Mouse (Mus musculus): ENCODE data around the gene Nomo1.

The Nomo1 gene

DNA sequence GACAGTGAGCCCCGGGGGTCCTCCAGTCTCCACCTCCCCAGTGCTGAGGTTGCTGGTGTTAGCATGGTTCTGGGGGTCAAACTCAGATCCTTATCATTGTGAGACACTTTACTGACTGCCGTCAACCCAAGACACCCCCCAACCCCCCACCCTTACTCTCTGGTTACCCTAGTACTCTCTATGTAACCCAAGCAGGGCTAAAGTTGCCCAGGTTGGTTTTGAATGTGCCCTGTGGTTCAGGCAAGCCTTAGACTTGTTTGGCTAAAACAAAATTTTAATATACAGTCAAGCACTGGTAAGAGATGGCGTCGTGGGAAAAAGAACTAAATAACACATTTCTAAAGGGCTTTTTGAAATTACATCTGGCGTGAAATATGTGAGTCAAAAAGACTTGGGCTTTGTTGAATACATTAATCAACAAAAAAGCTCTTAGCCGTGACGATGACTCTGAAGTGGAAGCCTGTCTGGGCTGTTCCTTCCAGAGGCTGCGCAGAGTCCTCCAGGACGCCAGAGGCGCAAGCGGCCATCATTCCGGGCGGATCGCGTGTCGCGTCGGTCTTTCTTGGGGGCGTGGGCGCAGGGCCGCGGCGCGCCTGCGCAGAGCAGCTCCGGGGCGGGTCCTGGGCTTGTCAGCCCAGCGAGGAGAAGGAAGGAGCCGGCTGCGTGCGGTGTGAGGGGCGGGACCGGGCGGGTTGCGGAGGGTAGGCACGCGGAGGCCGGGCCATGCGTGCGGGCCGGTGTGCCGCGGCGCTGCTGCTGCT, at the start of gene Nomo1:
TSS of gene Nomo1 (plus strand) at position 590 of the 761 bp plus-strand sequence.
- DNase-seq (ENCODE audit: low spot score) = peak; percentile 92

DNA sequence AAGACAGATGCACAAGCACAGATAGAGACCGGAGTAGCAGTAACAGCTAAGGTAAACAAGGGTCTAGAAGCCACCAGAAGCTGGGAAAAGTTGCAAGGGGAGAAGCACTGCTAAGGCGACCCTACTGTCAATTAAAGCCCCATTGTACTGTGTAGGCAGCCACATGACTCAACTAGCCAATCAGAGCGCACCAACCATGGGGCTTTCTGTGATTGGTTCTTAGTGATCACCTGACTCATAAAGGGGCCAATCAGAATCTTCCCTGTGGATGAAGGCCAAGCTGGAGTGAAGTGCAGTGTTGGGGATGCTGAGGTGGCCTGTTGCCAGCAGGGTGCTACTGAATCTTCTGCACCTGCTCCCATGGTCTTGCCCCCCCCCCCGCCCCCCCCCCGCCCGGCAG, 46.6 kb upstream of the Nomo1 start:
- DNase-seq (ENCODE audit: low spot score) = no peak

DNA sequence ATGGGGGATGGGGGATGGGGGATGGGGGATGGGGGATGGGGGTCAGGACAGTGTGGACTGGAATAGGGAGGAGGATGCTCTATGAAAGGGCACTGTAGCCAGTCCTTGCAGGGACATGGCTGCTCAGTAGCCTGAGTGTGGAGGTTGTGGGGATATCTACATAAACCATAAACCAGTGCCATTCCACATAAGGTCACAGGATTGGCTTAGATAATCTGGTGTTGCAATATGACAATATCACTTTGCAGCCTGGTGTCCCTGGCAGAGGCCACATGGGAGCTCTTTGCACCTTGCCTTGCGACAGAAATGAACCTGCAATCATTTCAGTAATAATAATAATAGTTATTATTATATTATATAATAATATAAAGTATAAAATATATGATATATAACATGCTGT, 45.2 kb upstream of the Nomo1 start:
- DNase-seq (ENCODE audit: low spot score) = no peak

DNA sequence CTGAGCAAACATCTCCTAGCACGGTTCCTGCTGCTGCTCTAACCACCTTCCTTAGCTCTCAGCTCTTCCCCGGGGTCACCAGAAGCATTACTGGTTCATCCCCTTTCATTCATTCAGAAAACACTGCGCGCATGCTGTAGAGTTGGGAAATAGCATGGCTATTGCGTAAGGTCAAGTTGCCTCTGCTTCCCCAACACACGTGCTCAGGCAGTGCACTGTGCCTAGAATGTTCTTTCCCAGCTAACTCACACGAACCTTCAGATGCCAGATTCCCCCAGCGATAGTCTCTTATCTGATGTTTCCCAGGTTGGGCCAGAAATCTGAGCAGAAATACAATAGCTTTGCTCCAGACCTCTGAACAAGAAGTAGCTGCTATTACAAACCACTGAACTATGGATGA, 41.0 kb upstream of the Nomo1 start:
- no peak for DNase-seq (ENCODE audit: low spot score)

DNA sequence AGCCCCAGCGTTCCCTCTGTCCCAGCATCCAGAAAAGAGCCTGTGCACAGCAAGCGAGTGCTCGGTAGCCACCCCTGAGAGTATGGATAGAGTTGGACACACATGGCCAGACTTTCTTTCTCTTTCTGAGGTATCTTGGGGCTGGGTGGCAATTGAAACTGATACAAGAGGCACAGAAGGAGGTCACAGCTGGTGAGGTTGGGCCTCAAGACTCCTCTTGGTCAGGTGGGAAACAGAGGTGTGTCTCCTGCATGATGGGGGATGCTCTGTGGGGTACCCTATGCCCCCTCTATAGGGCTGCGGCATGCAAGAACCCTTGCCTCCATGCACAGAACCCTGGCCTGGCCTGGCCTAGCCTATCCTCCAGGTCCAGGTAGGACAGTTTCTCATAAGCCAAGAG, 32.9 kb upstream of the Nomo1 start:
- no peak for DNase-seq (ENCODE audit: low spot score)

DNA sequence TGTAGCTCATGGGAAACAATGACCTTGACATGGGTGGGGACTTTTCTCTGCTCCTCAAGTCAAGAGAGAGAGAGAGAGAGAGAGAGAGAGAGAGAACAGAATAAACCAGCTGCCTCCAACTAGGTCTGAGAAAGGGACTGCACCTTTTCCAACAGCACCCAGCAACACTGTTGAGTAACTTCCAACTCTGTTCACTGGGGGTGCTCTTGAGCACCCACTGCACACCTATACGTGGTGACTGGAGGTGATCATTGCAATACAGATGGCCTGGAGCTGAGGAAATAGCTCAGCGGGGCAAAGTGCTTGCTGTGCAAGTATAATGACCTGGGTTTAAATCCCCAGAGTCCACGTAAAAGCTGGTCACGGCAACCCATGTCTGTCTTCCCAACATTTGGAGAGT, 30.8 kb upstream of the Nomo1 start:
- no peak for DNase-seq (ENCODE audit: low spot score)

DNA sequence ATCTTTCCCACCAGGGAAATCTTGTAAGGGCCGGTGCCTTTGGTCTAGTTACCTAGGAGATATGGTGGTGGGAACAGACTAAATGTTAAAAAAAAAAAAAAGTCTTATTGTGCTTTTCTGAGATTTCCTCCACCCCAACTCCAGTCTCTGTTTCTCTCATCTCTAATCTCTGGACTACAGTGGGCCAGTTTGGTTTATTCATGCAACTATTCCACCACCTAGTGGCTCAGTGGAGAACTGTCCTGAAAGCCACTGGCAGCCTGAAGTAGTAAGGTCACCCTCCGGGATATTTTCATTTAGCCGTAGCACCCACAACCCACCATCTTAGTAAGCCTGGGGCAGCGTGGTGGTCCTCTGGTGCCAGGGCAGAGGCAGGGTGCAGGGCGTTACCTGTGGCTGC, 23.9 kb upstream of the Nomo1 start:
- no peak for DNase-seq (ENCODE audit: low spot score)

DNA sequence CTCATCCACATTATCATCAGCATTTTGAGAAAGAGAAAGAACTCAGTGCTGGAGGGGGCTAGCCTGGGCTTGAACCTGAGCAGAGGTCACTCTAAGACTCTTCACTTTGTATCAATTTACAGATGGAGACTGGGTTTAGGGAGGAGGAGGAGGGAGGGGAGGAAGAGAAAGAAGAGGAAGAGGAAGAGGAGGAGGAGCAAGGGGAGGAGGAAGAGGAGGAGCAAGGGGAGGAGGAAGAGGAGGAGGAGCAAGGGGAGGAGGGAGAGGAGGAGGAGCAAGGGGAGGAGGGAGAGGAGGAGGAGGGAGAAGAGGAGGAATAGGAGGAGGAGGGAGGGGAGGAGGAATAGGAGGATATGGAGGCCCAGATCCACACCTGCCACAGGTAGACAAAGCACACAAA, 21.4 kb upstream of the Nomo1 start:
- no peak for DNase-seq (ENCODE audit: low spot score)

DNA sequence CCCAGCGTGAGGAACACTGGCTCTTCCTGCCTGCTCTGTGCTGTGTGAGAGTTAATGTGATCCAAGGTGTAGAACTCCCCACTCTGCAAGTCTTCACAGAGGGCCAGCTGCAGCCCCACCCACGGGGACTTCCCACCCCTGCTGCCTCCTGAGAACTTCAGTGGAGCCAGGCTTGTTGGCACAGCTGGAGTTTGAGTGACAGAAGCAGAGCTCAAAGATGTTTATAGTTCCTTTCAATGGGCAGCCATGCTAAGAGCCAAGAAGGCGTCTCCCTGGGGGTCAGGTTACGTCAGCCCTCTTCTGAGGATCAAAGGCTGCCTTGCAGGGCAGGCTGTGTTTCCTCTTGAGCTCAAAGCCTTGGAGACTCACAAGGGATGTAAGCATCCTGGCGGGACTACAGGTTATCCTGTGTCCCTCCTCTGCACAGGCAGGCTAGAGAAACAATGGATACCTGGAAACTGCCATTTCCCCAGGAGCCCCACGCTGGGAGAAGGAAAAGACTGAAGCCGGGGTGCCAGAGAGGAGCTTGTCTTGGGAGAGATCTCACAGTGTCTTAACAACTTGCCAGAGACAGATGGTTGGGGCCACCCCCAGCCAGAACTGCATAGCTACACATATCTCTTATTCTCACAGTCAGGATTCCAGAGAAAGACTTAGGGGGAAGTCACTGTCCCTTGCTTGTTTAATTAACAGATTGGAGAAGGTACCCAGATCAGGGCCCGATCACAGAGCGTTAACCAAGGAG, 20.1 kb upstream of the Nomo1 start:
- no peak for DNase-seq (ENCODE audit: low spot score)

DNA sequence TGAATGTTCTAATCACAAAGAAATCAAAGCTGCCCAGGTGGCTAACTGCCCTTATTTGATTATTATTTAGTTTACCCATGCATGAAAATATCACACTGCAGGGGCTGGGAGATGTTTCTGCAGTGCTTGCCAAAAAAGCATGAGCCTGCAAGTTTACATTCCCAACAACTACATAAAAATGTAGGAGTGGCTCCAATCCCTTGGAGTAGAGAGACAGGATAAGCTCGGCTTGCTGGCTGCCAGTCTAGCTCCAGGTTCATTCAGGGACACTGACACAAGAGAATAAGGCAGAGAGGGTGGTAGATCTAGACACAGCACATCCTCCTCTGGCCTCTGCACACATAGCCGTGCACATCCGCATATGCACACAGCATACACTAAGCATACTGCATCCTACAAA, 13.9 kb upstream of the Nomo1 start:
- no peak for DNase-seq (ENCODE audit: low spot score)

DNA sequence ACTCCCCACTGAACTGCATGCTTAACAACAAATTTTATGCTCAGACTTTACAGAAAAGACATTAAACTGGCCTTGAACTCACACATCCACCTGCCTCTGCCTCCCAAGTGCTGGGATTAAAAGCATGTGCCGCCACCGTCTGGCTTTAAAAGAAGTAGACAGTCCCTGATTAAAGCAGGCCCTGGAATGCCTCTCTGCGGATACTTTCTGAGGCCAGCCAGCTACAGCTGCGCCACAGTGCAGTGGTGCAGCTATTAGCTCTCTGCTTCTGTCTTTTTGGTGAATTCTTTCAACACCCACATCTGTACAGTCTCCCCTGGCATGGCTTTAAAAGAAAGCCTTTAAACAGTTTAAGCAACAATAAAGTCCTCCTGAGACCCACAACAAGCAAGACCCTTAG, 11.5 kb upstream of the Nomo1 start:
- no peak for DNase-seq (ENCODE audit: low spot score)

DNA sequence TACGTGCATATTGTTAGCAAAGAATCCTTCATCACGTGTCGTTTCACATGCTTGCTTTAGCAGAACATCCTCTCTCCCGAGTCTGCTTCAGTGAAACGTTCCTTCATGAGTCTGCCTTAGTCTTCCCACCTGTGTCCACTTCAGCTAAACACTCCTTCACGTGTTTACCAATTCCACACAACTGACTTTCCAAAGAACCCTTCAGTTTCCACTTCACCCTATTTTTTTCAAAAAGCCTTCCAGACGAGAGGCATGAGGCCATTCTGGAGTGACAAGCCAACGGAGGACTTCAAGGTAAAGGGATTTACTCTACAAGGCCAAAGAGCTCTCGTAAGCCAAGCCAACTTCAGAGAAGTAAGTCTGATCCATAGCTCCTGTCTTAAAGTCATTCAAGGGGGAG, 8.1 kb upstream of the Nomo1 start:
- no peak for DNase-seq (ENCODE audit: low spot score)

DNA sequence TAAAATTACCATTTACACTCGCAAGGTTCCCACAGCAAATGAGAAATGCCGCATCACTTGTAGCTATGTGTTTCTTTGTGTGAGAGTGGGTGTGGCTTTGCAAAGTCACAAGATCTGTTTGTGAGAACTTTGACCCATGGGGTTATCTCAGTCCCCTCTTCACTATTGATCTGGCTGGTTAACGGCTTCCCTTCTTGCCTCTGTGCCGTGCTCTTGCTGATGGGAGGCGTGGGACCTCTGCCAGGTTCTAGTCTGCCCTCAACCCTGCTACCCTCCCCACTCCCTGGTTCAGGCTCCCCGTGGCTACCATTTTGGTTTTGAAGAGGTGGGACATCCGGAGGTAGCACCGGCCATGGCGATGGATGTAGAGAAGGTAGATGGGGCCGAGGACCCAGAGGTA, 4.8 kb upstream of the Nomo1 start:
- DNase-seq (ENCODE audit: low spot score) = no peak

DNA sequence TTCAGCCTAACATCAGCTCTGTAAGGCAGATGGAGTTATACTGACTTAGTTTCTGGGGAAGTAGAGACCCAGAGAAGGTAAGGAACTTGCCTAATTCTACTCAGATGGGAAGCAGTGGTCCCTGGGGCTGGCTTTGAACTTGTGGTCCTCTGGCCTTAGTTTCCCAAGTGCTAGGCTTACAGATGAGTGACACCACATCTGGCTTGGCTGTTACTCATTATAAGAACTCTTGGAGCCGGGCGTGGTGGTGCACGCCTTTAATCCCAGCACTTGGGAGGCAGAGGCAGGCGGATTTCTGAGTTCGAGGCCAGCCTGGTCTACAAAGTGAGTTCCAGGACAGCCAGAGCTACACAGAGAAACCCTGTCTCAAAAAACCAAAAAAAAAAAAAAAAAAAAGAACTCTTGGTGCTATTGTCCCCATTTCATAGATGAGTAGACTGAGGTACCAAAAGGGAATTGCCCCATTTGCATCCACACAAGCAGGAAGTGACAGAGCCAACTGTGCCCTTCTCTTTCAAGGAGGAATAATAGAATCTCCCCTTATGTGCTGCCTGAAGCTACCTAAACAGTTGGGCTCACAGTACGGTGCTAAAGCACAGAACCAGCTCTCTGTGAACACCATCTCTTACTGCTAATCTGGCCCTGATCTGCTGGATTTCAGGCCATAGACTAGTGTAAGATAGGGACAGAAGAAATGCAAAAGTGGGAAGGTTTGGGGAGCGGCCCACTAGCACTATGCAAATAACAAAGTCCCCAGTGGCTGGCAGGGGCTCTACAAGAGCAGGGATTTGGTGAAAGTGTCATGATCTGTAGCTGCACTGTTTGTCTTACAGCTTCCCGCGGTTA, 4.0 kb upstream of the Nomo1 start:
- DNase-seq (ENCODE audit: low spot score) = no peak

DNA sequence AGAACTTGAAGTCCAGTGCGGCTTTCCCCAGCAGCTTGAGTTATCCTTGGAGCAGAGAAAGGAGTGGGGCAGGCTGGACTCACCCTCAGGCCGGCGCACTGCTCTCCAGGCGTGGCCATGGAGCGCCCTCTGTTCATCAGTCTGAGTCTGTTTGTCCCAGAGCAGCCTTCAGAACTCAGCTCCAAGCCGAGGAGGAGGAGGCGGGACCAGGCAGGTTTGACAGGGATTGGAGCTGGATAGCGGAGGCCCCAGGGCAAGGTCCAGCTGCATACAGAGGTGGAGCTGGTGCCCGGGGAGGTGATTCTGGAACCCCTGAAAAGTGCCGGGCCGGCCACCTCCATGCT, 3.4 kb upstream of the Nomo1 start, which contains the start of gene Abcc6:
TSS of gene Abcc6 (minus strand) at position 158 of the 344 bp plus-strand sequence.
- DNase-seq (ENCODE audit: low spot score) = no peak

DNA sequence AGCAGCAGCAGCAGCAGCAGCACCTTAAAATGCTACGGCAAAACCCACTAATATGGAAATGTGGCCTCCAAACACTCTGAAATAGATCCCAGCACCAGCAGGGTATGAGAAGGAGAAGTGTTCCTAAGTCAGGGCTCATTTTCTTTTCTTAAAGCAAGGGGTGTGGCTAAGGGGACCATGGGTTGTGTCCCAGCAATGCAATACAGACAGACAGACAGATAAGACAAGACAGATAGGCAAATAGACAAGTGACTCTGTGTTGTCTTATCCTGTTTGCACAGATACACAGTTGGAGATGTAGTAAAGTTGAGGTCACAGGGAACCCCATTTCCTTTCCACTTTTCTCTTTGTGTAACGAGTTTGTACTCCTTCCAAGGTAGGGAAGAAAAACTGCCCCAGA, 2.4 kb upstream of the Nomo1 start:
- DNase-seq (ENCODE audit: low spot score) = no peak

DNA sequence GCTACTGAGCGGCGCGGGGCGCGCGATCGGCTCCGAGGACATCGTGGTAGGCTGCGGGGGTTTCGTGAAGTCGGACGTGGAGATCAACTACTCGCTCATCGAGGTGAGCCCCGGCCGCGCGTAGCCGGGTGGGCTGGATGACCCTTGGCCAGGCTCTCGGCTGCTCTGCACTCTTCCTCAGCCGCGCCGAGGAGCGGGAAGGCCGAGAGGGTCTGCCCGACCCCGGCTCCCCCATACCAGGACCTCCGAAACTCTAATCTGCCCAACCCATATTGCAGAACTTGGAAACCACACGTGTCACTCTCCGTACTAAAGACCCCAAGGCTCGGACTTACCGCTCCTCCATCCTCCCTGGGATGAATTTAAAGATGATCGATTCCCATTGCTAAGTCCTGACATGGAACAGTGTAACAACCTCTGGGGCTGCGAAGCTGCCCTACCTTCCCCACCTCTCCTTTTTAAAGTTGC, 406 bp downstream of the Nomo1 start:
- DNase-seq (ENCODE audit: low spot score) = no peak

DNA sequence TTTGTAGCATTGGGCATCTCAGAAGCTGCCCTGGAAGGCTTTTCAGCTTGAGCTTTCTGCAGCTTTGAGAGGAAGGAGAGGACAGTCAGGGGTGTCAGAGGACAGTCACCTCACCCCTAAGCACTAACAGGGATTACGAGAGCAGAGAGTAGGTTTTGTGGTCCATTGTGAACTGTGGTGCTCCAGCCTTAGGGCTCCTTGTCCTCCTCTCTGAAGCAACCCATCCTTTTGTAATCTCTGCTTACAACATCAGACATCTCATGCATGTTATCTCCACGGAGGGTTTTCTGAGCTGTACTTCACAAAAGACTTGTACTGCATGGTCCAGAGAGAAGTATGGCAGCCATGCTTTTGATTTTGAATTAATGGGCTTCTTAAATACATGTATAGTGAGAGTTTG, 1.5 kb downstream of the Nomo1 start:
- DNase-seq (ENCODE audit: low spot score) = no peak

DNA sequence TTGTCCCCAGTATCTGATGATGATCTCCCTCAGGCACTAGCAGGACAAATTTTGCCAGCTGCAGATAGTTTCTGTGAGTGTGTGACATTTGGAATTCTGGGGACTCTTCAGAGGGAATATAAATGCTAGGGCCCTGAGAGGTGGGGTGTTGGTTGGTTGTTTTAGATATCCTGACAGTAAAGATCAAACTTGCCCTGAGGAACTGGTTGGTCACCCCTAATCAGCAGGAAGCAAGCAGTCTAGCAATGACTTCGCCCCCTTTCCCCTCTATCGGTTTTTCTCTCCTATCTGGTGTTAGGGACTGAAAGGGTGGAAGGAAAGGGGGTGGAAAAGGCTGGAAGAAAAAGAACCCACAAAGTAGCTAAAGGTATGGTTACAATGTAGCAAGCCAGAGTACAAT, 2.0 kb downstream of the Nomo1 start:
- no peak for DNase-seq (ENCODE audit: low spot score)

DNA sequence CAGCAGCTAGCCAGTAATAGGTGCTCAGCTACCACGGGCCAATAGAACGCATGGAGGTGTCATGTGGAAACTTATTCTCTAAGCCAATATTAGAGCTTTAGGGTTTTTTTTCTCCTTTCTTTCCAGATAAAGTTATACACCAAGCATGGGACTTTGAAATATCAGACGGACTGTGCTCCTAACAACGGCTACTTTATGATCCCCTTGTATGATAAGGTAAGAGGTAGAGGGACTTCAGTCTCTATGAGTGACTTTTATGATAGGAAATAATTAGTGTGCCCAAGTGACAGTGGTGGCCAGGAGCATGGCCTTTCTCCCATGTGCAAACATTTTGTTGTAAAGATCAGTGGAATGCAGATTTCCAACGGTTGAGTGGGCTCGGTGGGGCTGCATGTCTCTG, 3.9 kb downstream of the Nomo1 start:
- DNase-seq (ENCODE audit: low spot score) = no peak

DNA sequence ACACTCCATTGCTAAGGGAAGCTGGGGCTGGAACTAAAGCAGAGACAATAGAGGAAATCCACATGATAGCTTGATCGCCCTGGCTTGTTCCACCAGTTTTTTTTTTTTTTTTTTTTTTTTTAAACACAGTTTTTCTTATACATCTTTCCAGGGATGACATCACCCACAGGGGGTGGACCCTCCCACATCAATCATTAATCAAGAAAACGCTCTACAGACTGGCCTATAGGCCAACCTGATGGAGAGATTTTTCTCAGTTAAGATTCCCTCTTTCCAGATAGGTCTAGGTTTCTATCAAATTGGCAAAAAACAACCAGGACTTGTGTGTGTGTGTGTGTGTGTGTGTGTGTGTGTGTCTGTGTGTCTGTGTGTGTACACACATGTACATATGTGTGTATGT, 6.4 kb downstream of the Nomo1 start:
- no peak for DNase-seq (ENCODE audit: low spot score)

DNA sequence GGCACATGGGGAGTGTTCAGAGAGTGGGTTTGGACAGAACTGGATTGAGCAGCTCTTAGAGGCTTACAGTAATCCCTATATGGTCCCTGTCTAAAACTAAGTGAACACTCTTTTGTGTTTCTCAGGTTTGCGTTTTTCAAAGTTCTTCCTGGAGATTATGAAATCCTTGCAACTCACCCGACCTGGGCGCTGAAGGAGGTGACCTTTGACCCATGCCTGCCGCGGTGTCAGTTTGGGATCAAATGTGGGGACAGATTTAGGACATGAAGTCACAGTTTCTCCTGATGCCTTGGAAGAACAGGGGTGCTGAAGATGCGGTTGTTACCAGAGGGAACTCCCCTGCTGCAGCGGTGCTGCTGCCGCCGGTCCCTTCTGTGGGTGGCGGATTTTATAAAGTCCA, 10.6 kb downstream of the Nomo1 start:
- DNase-seq (ENCODE audit: low spot score) = no peak

DNA sequence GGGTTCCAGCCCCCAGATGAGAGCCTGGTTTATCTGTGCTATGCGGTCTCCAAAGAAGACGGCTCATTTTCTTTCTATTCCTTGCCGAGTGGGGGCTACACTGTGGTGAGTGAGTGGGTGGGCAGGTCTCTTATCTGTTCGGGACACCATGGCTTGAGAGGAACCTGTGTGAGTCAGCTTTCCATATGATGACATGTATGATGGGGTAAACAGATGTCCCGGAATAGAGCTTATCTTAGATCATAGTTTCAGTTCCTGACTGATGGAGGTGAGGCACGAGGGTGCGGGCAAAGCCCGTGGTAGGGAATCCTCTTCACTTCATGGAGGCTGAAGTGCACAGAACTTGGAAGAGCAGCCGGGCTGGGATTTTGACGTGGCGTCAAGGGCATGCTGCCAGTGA, 12.4 kb downstream of the Nomo1 start:
- DNase-seq (ENCODE audit: low spot score) = no peak

All from ovary, adult 18-20 months (tissue).